Comparison of ENCODE assay signal across 24 mouse cellular contexts in the genomic region with DNA sequence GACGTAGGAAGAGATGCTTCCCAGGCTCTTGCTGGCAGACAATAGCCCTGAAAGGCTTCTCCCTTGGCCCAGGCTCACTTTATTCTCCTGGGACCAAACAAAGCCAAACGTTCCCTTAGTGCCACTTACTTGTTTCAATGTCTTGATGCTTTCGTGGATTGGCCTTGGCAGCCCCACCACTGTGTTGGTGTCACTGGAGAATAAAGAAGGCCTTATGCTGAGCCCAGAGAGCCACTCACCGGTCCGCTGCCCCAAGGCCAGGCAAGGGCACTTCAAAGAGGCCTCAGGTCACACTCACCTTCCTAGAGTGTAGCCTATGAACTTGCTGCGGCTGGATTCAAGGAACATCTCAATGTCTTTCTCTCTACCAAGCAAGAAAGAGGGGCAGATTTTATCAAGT. TPM values are rescaled to one million over a fixed set of nuclear protein-coding genes. Genes with fewer than 3 reads are reported as not detected.
"Had no signal": no experiment of that assay in that cellular context is flagged by ENCODE, and none has a peak within 500 bp of the region (broad histone marks: within the 10 kb centered on the region; RNA-seq: fewer than 3 reads in every experiment).

No protein-coding gene starts in this region.

- H3K27me3 ChIP-seq: limb, embryonic 15.5 days; liver, embryonic 12.5 days; midbrain, embryonic 12.5 days; neural tube, embryonic 13.5 days had no signal

- H3K9me3 ChIP-seq: limb, embryonic 15.5 days; liver, embryonic 12.5 days; midbrain, embryonic 12.5 days; neural tube, embryonic 13.5 days had no signal

- H3K9ac ChIP-seq: limb, embryonic 15.5 days; liver, embryonic 12.5 days; lung, embryonic 14.5 days; midbrain, embryonic 12.5 days; neural tube, embryonic 13.5 days had no signal

- ATAC-seq: liver, embryonic 12.5 days; midbrain, embryonic 16.5 days had no signal

- H3K4me2 ChIP-seq: limb, embryonic 15.5 days; liver, embryonic 12.5 days; lung, embryonic 14.5 days; midbrain, embryonic 12.5 days; neural tube, embryonic 13.5 days had no signal

- H3K4me1 ChIP-seq: limb, embryonic 15.5 days; liver, embryonic 12.5 days; midbrain, embryonic 12.5 days; neural tube, embryonic 13.5 days had no signal

- H3K4me3 ChIP-seq: limb, embryonic 15.5 days; liver, embryonic 12.5 days; midbrain, embryonic 12.5 days; neural tube, embryonic 13.5 days had no signal

- H3K27ac ChIP-seq: kidney, postnatal 0 days; limb, embryonic 15.5 days; liver, embryonic 12.5 days; midbrain, embryonic 12.5 days; neural tube, embryonic 13.5 days had no signal

- DNase-seq: kidney, adult 9 months; layer of hippocampus, adult 9-11 months; layer of hippocampus, postnatal 36 days; lung, embryonic 14.5 days; lung, postnatal 10 days; lung, postnatal 4 days; retina, postnatal 1 day; right cerebral cortex, postnatal 14 days; thymus, adult 18-20 months; thymus, postnatal 14 days had no signal

RNA-seq across cellular contexts. Expression of a gene that starts 11.2 kb away (rescaled TPM):
- total RNA-seq: layer of hippocampus, adult 18-20 months; layer of hippocampus, postnatal 36 days; left cerebral cortex, adult 8-10 months; left cerebral cortex, postnatal 25 days; megakaryocyte, adult 5-6 weeks had no signal
- polyA plus RNA-seq: kidney, postnatal 0 days; limb, embryonic 11.5 days; limb, embryonic 15.5 days; liver, embryonic 12.5 days; liver, embryonic 16.5 days; lung, embryonic 14.5 days; midbrain, embryonic 12.5 days; midbrain, embryonic 16.5 days; neural tube, embryonic 13.5 days; small intestine, adult 2 months; stomach, embryonic 16.5 days had no signal

RNA-seq across cellular contexts. Expression of a gene that starts 25.1 kb away (rescaled TPM):
- total RNA-seq: megakaryocyte, adult 5-6 weeks had no signal
- polyA plus RNA-seq: lung, embryonic 14.5 days; neural tube, embryonic 13.5 days; small intestine, adult 2 months had no signal
